Mouse (Mus musculus) A20 (cell line): ENCODE data around the gene Adam23.
"Not testable (repeated sequence)": the region's sequence is repeated elsewhere in the genome, so short reads cannot be mapped to it uniquely, and the experiment has no call there.

Experiments
- DNase-seq: peaks from one replicate; pipeline ENCODE4 v3.0.0-alpha.2; 2011; ENCODE audit warnings: low read depth, low spot score

Gene Adam23

GRCm38 (mm10) chr1:63579153-63579552 is 133.5 kb downstream of the Adam23 start:
- no peak for DNase-seq

- DNase-seq, result no peak
These were observed 141.2 kb downstream of the Adam23 start for GRCm38 (mm10) chr1:63586869-63587268.

GRCm38 (mm10) chr1:63603870-63604500 is 158.3 kb downstream of the Adam23 start:
- DNase-seq, result no peak

GRCm38 (mm10) chr1:63609613-63610012 is 163.9 kb downstream of the Adam23 start:
- no peak for DNase-seq

GRCm38 (mm10) chr1:63614594-63614993 is 168.9 kb downstream of the Adam23 start:
- DNase-seq, result peak; percentile 3

GRCm38 (mm10) chr1:63615668-63616067 is 170.0 kb downstream of the Adam23 start, which contains the start of gene Gm39653:
Gm39653 (plus strand) TSS chr1:63615968.
- DNase-seq, result no peak

- no peak for DNase-seq
These were observed 182.5 kb downstream of the Adam23 start for GRCm38 (mm10) chr1:63628211-63628610.

GRCm38 (mm10) chr1:63630390-63630789 is 184.7 kb downstream of the Adam23 start:
- not testable (repeated sequence) for DNase-seq

GRCm38 (mm10) chr1:63639921-63640320 is 194.2 kb downstream of the Adam23 start:
- no peak for DNase-seq
